Mouse (Mus musculus): ENCODE data around the gene Pigo. TPM values are rescaled to one million over a fixed set of nuclear protein-coding genes. Genes with fewer than 3 reads are reported as not detected.

Gene Pigo
- polyA plus RNA-seq, 1 experiment from 2014 or later = 16.6 TPM

DNA sequence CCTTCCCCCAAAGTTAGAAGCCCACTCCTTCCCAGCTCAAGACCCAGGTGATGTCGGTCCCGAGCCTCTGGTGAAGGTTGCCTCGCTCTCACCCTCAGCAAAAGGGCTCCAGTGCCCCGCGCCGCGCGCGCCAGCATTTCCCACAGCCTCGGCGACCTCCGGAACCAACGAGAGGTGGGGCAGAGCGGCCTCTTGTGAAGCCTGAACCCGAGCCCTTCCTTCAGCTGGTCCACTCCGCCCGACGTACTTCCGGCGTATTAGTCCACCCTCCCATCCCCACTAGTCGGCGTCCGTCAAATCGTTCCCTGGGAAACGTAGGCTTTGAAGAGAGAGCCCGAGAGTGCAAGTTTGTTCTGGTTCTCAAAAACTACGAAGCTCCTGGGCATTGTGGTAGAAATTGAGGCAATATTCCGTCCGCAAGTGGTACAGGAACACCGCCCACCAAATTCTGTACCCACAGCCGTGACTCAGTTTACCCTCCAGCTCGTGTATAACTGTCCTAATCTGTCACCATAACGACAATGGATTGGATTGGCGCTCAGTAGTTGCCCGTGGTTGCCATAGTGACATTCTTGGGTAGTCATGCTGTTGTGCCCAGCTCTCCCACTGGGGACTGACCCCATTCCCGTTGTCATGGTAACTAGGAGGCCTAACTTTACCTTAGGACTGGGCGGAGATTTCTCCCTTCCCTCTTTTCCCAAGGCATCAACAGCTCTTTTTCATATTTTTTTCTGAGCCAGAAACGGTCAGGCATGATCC is 5.8 kb upstream of the Pigo start, which contains the start of gene Stoml2:
TSS of gene Stoml2 (minus strand) at position 474 of the 759 bp plus-strand sequence.
- DNase-seq (ENCODE audit: low spot score) (peak; percentile 98), ATAC-seq (ENCODE audit: low read depth) (peak; percentile 98)
- peak within 1 kb of the TSS; percentile 86 for H3K4me3 ChIP-seq (ENCODE audit: low read depth, low read length)
- H3K36me3 ChIP-seq (ENCODE audit: control insufficient read depth, insufficient read depth, low read length) = peaks cover 64% of the 10 kb centered on the region
- peak within 1 kb of the TSS; percentile 90 for H3K27ac ChIP-seq (replicated peaks; ENCODE audit: low read depth, low read length)
- H3K4me2 ChIP-seq (ENCODE audit: low read depth, low read length) = peak within 1 kb of the TSS; percentile 84
- WGBS = under 1% methylated on average over 38 of the region's 38 CpGs
- peak within 1 kb of the TSS; percentile 96 for H3K9ac ChIP-seq (ENCODE audit: low read depth, low read length)
- H3K27me3 ChIP-seq (replicated peaks; ENCODE audit: control insufficient read depth, insufficient read depth, low read length) = no peaks in the 10 kb centered on the region
- no peaks in the 10 kb centered on the region for H3K9me3 ChIP-seq (ENCODE audit: control insufficient read depth, low read length)
- H3K4me1 ChIP-seq (ENCODE audit: control insufficient read depth, insufficient read depth, low read length) = peaks cover 5% of the 10 kb centered on the region; the same call in 1 of the 2 replicates

DNA sequence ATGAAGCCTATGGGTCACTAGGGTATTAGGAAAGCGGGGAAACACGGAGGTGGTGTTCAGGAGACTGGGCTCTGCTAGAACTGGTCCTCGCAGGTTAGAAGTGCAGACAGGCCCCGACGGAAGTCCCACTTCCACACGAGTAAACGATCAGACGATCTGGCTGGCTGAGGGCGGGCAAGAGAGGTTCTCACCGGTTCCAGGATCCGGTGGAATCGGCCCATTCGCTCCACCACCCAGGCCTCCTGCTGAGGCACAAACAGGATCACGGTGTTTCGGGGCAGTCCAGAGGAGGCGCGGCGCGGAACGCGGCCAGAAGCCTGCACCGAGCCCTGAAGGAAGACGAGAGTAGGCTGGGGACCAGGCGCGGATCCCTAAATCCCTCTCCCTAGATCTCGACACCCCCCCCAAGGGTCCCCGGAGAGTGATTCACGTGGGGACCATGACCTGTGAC is 5.2 kb upstream of the Pigo start:
- Histone ChIP-seq H3K36me3 (ENCODE audit: control insufficient read depth, insufficient read depth, low read length) (peaks cover 59% of the 10 kb centered on the region), H3K4me3 (ENCODE audit: low read depth, low read length) (peak overlapping the region; percentile 86), H3K9me3 (ENCODE audit: control insufficient read depth, low read length) (no peaks in the 10 kb centered on the region), H3K27me3 (replicated peaks; ENCODE audit: control insufficient read depth, insufficient read depth, low read length) (no peaks in the 10 kb centered on the region), H3K4me1 (ENCODE audit: control insufficient read depth, insufficient read depth, low read length) (peaks cover 5% of the 10 kb centered on the region; the same call in 1 of the 2 replicates), H3K9ac (ENCODE audit: low read depth, low read length) (peak overlapping the region; percentile 96), H3K4me2 (ENCODE audit: low read depth, low read length) (peak overlapping the region; percentile 84), H3K27ac (replicated peaks; ENCODE audit: low read depth, low read length) (peak overlapping the region; percentile 90)
- 2% methylated on average over 24 of the region's 28 CpGs for WGBS
- DNase-seq (ENCODE audit: low spot score) = no peak
- ATAC-seq (ENCODE audit: low read depth) = peak; percentile 58

DNA sequence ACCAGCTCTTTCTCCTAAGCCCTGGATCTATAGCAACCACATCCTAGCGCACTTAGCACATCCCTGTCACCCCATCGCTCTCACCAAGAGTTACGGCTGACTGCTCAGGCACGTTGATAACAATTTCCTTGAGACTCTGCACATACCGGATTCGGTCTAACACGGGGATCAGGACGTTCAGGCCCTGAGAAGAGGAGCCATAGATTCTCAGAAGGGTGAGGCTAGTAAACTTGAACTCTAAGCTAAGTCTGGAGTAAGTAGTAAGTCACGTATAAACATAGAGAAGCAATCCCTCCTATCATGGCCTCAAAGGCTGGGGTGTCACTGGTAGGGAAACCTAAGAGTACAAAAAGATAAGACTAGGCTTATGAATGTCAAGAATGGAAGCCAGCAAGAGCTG is 4.7 kb upstream of the Pigo start:
- H3K27ac ChIP-seq (replicated peaks; ENCODE audit: low read depth, low read length) = peak overlapping the region; percentile 90
- DNase-seq (ENCODE audit: low spot score) (no peak), ATAC-seq (ENCODE audit: low read depth) (no peak)
- H3K4me1 ChIP-seq (ENCODE audit: control insufficient read depth, insufficient read depth, low read length) = peaks cover 5% of the 10 kb centered on the region; the same call in 1 of the 2 replicates
- 79% methylated on average over 9 of the region's 9 CpGs for WGBS
- peak overlapping the region; percentile 96 for H3K9ac ChIP-seq (ENCODE audit: low read depth, low read length)
- peak overlapping the region; percentile 84 for H3K4me2 ChIP-seq (ENCODE audit: low read depth, low read length)
- H3K4me3 ChIP-seq (ENCODE audit: low read depth, low read length) = peak overlapping the region; percentile 86
- peaks cover 54% of the 10 kb centered on the region for H3K36me3 ChIP-seq (ENCODE audit: control insufficient read depth, insufficient read depth, low read length)
- H3K27me3 ChIP-seq (replicated peaks; ENCODE audit: control insufficient read depth, insufficient read depth, low read length) = no peaks in the 10 kb centered on the region
- H3K9me3 ChIP-seq (ENCODE audit: control insufficient read depth, low read length) = no peaks in the 10 kb centered on the region

DNA sequence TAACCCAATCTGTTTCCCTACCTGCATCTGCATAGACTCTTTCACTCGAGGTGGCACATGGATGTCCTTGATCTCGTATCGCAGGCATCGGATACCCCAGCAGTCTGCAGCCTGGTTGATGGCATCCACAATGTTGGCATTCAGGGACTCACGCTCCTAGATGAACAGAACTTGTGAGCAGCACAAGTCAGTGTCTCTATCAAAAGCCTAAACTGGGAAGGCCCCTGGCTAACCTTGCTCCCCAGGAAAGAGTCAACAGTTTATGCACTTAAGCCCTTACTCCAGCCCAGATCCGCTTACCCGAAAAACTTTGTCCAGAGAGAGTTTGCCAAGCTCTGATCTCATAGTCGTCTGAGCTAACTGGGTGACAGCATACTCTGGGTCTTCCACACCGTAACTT is 4.1 kb upstream of the Pigo start:
- no peak overlapping the region for H3K27ac ChIP-seq (replicated peaks; ENCODE audit: low read depth, low read length)
- H3K9me3 ChIP-seq (ENCODE audit: control insufficient read depth, low read length) = no peaks in the 10 kb centered on the region
- WGBS = 91% methylated on average over 9 of the region's 9 CpGs
- no peak overlapping the region for H3K4me3 ChIP-seq (ENCODE audit: low read depth, low read length)
- no peak for DNase-seq (ENCODE audit: low spot score)
- peak overlapping the region; percentile 96; the same call in 1 of the 2 replicates for H3K9ac ChIP-seq (ENCODE audit: low read depth, low read length)
- H3K4me2 ChIP-seq (ENCODE audit: low read depth, low read length) = no peak overlapping the region
- peaks cover 9% of the 10 kb centered on the region for H3K4me1 ChIP-seq (ENCODE audit: control insufficient read depth, insufficient read depth, low read length)
- H3K36me3 ChIP-seq (ENCODE audit: control insufficient read depth, insufficient read depth, low read length) = peaks cover 52% of the 10 kb centered on the region
- no peaks in the 10 kb centered on the region for H3K27me3 ChIP-seq (replicated peaks; ENCODE audit: control insufficient read depth, insufficient read depth, low read length)
- no peak for ATAC-seq (ENCODE audit: low read depth)

DNA sequence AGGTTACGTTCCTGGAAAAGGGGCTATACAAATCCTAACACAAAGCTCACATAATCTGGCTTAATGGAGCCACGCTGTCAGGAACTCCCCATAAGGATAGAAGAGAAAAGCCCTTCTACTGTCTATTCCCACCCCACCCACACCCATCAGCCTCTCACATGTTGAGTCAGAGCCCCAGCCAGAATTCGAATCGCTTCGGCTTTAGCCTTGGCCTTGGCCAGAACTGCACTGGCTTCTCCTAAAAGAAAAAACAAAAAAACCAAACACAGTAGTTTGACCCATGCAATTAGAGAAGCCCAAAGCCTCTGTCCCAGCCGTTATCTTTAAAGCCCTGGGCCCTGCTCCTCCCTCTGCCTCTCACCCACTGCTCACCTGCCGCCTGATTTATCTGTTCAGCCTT is 3.5 kb upstream of the Pigo start:
- Histone ChIP-seq H3K27ac (replicated peaks; ENCODE audit: low read depth, low read length) (no peak overlapping the region), H3K9ac (ENCODE audit: low read depth, low read length) (no peak overlapping the region), H3K36me3 (ENCODE audit: control insufficient read depth, insufficient read depth, low read length) (peaks cover 46% of the 10 kb centered on the region), H3K4me1 (ENCODE audit: control insufficient read depth, insufficient read depth, low read length) (peaks cover 13% of the 10 kb centered on the region), H3K4me3 (ENCODE audit: low read depth, low read length) (no peak overlapping the region), H3K9me3 (ENCODE audit: control insufficient read depth, low read length) (no peaks in the 10 kb centered on the region), H3K27me3 (replicated peaks; ENCODE audit: control insufficient read depth, insufficient read depth, low read length) (no peaks in the 10 kb centered on the region), H3K4me2 (ENCODE audit: low read depth, low read length) (no peak overlapping the region)
- 97% methylated on average over 7 of the region's 7 CpGs for WGBS
- DNase-seq (ENCODE audit: low spot score) (no peak), ATAC-seq (ENCODE audit: low read depth) (no peak)

DNA sequence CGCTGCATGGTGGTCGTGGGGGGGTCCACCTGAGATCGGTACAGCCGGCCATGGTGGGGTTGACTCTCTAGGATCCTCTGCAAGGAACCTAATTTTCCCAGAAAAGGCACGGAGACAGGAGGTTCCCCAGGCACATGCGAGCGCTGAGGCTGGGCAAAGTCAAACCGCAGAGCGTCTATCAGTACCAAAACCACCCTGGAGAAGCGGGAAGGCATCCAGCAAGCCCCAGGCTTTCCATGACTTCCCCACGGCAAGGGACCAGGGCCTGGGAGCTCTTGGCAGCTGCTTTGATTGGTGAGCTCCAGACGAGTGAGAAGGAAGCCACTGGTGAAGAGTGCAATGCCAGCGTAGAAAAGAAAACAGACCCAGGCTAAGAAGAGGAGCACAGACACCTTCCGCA is 946 bp downstream of the Pigo start:
- Histone ChIP-seq H3K9ac (ENCODE audit: low read depth, low read length) (peak overlapping the region; percentile 66), H3K27ac (replicated peaks; ENCODE audit: low read depth, low read length) (peak overlapping the region; percentile 91), H3K36me3 (ENCODE audit: control insufficient read depth, insufficient read depth, low read length) (peaks cover 72% of the 10 kb centered on the region), H3K27me3 (replicated peaks; ENCODE audit: control insufficient read depth, insufficient read depth, low read length) (no peaks in the 10 kb centered on the region), H3K4me1 (ENCODE audit: control insufficient read depth, insufficient read depth, low read length) (peaks cover 8% of the 10 kb centered on the region), H3K4me2 (ENCODE audit: low read depth, low read length) (peak overlapping the region; percentile 86), H3K4me3 (ENCODE audit: low read depth, low read length) (peak overlapping the region; percentile 70), H3K9me3 (ENCODE audit: control insufficient read depth, low read length) (no peaks in the 10 kb centered on the region)
- ATAC-seq (ENCODE audit: low read depth) (no peak), DNase-seq (ENCODE audit: low spot score) (no peak)
- 77% methylated on average over 14 of the region's 14 CpGs for WGBS

DNA sequence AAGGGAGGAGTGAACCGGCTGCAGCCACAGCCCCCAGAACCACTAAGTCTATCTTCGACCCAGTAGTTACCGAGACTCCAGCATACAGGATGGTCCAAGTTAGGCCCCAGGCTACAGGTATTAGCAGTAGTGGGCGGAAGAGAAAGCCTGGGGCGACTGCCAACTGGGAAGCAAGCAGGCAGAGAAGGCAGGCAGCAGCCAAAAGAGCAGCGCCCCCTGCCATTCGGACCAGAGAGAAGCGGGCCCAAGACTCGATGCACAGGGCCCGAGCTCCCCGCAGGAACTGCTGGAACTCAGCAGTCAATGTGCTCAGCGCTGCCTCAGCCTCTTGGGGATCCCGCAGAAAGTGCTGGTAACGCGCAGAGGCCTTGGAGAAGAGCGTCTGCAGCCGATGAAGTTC is 4.3 kb downstream of the Pigo start:
- Histone ChIP-seq H3K4me3 (ENCODE audit: low read depth, low read length) (no peak overlapping the region), H3K36me3 (ENCODE audit: control insufficient read depth, insufficient read depth, low read length) (peaks cover 71% of the 10 kb centered on the region), H3K27me3 (replicated peaks; ENCODE audit: control insufficient read depth, insufficient read depth, low read length) (no peaks in the 10 kb centered on the region), H3K9me3 (ENCODE audit: control insufficient read depth, low read length) (no peaks in the 10 kb centered on the region), H3K27ac (replicated peaks; ENCODE audit: low read depth, low read length) (no peak overlapping the region), H3K9ac (ENCODE audit: low read depth, low read length) (no peak overlapping the region), H3K4me1 (ENCODE audit: control insufficient read depth, insufficient read depth, low read length) (peaks cover 8% of the 10 kb centered on the region), H3K4me2 (ENCODE audit: low read depth, low read length) (no peak overlapping the region)
- 79% methylated on average over 17 of the region's 17 CpGs for WGBS
- no peak for ATAC-seq (ENCODE audit: low read depth)
- DNase-seq (ENCODE audit: low spot score) = no peak

DNA sequence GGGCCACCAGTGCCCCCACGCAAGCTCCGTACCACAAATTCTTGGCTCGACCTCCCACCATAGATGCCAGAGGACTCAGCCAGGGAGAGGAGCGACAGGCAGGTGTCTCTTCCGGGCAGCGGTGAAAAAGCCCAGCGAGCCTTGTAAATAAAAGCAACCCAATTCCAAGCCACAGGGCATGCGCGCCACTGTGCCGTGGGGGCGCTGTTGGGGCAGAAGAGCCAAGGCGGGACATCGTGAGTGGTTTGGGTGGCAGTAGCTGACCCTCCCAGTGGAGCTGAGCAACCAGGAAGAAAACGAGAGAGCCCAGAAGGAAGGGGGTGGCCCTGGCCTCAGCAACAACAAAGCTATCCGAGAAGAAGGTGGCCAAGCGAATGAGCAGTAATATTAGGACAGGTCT is 4.7 kb downstream of the Pigo start:
- no peak overlapping the region for H3K27ac ChIP-seq (replicated peaks; ENCODE audit: low read depth, low read length)
- no peak overlapping the region for H3K9ac ChIP-seq (ENCODE audit: low read depth, low read length)
- H3K4me3 ChIP-seq (ENCODE audit: low read depth, low read length) = no peak overlapping the region
- ATAC-seq (ENCODE audit: low read depth) (no peak), DNase-seq (ENCODE audit: low spot score) (no peak)
- no peaks in the 10 kb centered on the region for H3K9me3 ChIP-seq (ENCODE audit: control insufficient read depth, low read length)
- H3K27me3 ChIP-seq (replicated peaks; ENCODE audit: control insufficient read depth, insufficient read depth, low read length) = no peaks in the 10 kb centered on the region
- peaks cover 72% of the 10 kb centered on the region for H3K36me3 ChIP-seq (ENCODE audit: control insufficient read depth, insufficient read depth, low read length)
- peaks cover 8% of the 10 kb centered on the region for H3K4me1 ChIP-seq (ENCODE audit: control insufficient read depth, insufficient read depth, low read length)
- H3K4me2 ChIP-seq (ENCODE audit: low read depth, low read length) = no peak overlapping the region
- WGBS = 88% methylated on average over 16 of the region's 16 CpGs
